Mouse (Mus musculus) CH12.LX (cell line): ENCODE measurements around the gene Ston2. TPM values are rescaled to one million over a fixed set of nuclear protein-coding genes. Genes with fewer than 3 reads are reported as not detected.
A peak's percentile ranks its signal among the peaks of the same experiment; 100 is the strongest.

ENCODE experiments used
- DNase-seq: peaks from one replicate; pipeline ENCODE4 v3.0.0-alpha.2; 2013; ENCODE audit errors: extremely low read depth
- H3K27ac ChIP-seq: 2 replicates; pipeline ENCODE4 v1.5.1; 2012; ENCODE audit warnings: low read depth, mild to moderate bottlenecking, control low read depth, moderate library complexity; ENCODE audit not compliant: insufficient read depth
- H3K27me3 ChIP-seq: replicated peaks from 2 replicates; pipeline ENCODE3; 2012; ENCODE audit warnings: inconsistent platforms
- H3K36me3 ChIP-seq, 2 experiments: replicated peaks in 1 of 2; 2 replicates each; pipeline versions ENCODE3 to v1.6.1; 2012; ENCODE audit warnings: inconsistent platforms in 1 of 2, low read length in 1 of 2, mild to moderate bottlenecking in 1 of 2, mixed read lengths in 1 of 2, moderate library complexity in 1 of 2; ENCODE audit not compliant: control insufficient read depth in 1 of 2, insufficient read depth in 1 of 2
- H3K4me1 ChIP-seq, 2 experiments: 2 replicates each; pipeline ENCODE4 v1.6.1; 2012; ENCODE audit warnings: inconsistent platforms in 1 of 2, moderate library complexity in 1 of 2; ENCODE audit not compliant: insufficient read depth in 2 of 2, control insufficient read depth in 1 of 2
- H3K4me2 ChIP-seq: 2 replicates; pipeline ENCODE4 v1.6.1; 2012; ENCODE audit warnings: low read depth, mild to moderate bottlenecking, control low read depth; ENCODE audit not compliant: poor library complexity, insufficient read depth, severe bottlenecking
- H3K4me3 ChIP-seq, 3 experiments: fragments of 150-350 bp in 1 of 3; sonication (generic) in 1 of 3; replicated peaks in 1 of 3; 2 replicates each; pipeline versions ENCODE3 to v1.5.1; 2011 to 2012; ENCODE audit warnings: low read depth in 2 of 3, low read length in 2 of 3, mild to moderate bottlenecking in 2 of 3, moderate library complexity in 2 of 3, control low read depth in 1 of 3, improper control_type of control experiment in 1 of 3, inconsistent platforms in 1 of 3, mixed read lengths in 1 of 3; ENCODE audit not compliant: poor library complexity in 1 of 3
- H3K79me2 ChIP-seq: replicated peaks from 2 replicates; pipeline ENCODE4 v1.6.1; 2012; ENCODE audit warnings: mild to moderate bottlenecking, moderate library complexity; ENCODE audit not compliant: control insufficient read depth, poor library complexity, insufficient read depth, severe bottlenecking; ENCODE audit errors: extremely low read depth
- H3K9ac ChIP-seq: 2 replicates; pipeline ENCODE4 v1.6.1; 2012; ENCODE audit warnings: low read depth, mild to moderate bottlenecking, control low read depth, moderate library complexity; ENCODE audit not compliant: insufficient read depth
- H3K9me3 ChIP-seq: replicated peaks from 2 replicates; pipeline ENCODE3; 2012; ENCODE audit warnings: low read length, inconsistent platforms, mixed read lengths
- BHLHE40 ChIP-seq: IDR thresholded peaks from 2 replicates; pipeline ENCODE4 v1.6.1; 2011; ENCODE audit warnings: mild to moderate bottlenecking, low read depth, low read length, improper control_type of control experiment
- CHD1 ChIP-seq: IDR thresholded peaks from 2 replicates; pipeline ENCODE4 v1.6.1; 2012; ENCODE audit warnings: low read depth, low read length, improper control_type of control experiment, inconsistent platforms
- CHD2 ChIP-seq: IDR thresholded peaks from 2 replicates; pipeline ENCODE4 v1.6.1; 2011; ENCODE audit warnings: low read length, improper control_type of control experiment
- CTCF ChIP-seq, 2 experiments: IDR thresholded peaks in 1 of 2; conservative IDR thresholded peaks in 1 of 2; 2 replicates each; pipeline ENCODE4 v1.5.1; 2011 to 2012; ENCODE audit warnings: low read depth in 2 of 2, low read length in 2 of 2, improper control_type of control experiment in 1 of 2, inconsistent platforms in 1 of 2, mild to moderate bottlenecking in 1 of 2, moderate library complexity in 1 of 2
- E2F4 ChIP-seq: IDR thresholded peaks from 2 replicates; pipeline ENCODE4 v1.6.1; 2011; ENCODE audit warnings: low read depth, low read length, improper control_type of control experiment; ENCODE audit not compliant: insufficient replicate concordance
- ELF1 ChIP-seq: IDR thresholded peaks from 2 replicates; pipeline ENCODE4 v1.6.1; 2014; ENCODE audit warnings: low read depth, mild to moderate bottlenecking, inconsistent platforms, low read length, improper control_type of control experiment
- EP300 ChIP-seq: IDR thresholded peaks from 2 replicates; pipeline ENCODE4 v1.6.1; 2011; ENCODE audit warnings: low read length, improper control_type of control experiment
- GABPA ChIP-seq: IDR thresholded peaks from 2 replicates; pipeline ENCODE4 v1.6.1; 2012; ENCODE audit warnings: low read depth, low read length, improper control_type of control experiment, inconsistent platforms; ENCODE audit not compliant: insufficient replicate concordance
- HCFC1 ChIP-seq: IDR thresholded peaks from 2 replicates; pipeline ENCODE4 v1.6.1; 2012; ENCODE audit warnings: low read depth, mild to moderate bottlenecking, inconsistent platforms, low read length, improper control_type of control experiment
- IRF4 ChIP-seq: IDR thresholded peaks from 2 replicates; pipeline ENCODE4 v1.6.1; 2014; ENCODE audit warnings: low read depth, mild to moderate bottlenecking, inconsistent platforms, low read length, improper control_type of control experiment
- JUN ChIP-seq: IDR thresholded peaks from 2 replicates; pipeline ENCODE4 v1.6.1; 2011; ENCODE audit warnings: low read depth, mild to moderate bottlenecking, low read length, improper control_type of control experiment, moderate library complexity; ENCODE audit not compliant: insufficient read depth
- JUND ChIP-seq: conservative IDR thresholded peaks from 2 replicates; pipeline ENCODE4 v1.6.1; 2011; ENCODE audit warnings: low read depth, low read length, improper control_type of control experiment
- MAFK ChIP-seq: IDR thresholded peaks from 2 replicates; pipeline ENCODE4 v1.6.1; 2011; ENCODE audit warnings: low read length, improper control_type of control experiment; ENCODE audit not compliant: insufficient replicate concordance
- MAX ChIP-seq: IDR thresholded peaks from 2 replicates; pipeline ENCODE4 v1.6.1; 2011; ENCODE audit warnings: low read length, improper control_type of control experiment
- MAZ ChIP-seq: IDR thresholded peaks from 2 replicates; pipeline ENCODE4 v1.6.1; 2012; ENCODE audit warnings: low read depth, mild to moderate bottlenecking, inconsistent platforms, low read length, improper control_type of control experiment, moderate library complexity
- MEF2A ChIP-seq: IDR thresholded peaks from 2 replicates; pipeline ENCODE4 v1.6.1; 2014; ENCODE audit warnings: low read depth, mild to moderate bottlenecking, inconsistent platforms, low read length, improper control_type of control experiment, borderline replicate concordance
- MXI1 ChIP-seq: IDR thresholded peaks from 2 replicates; pipeline ENCODE4 v1.6.1; 2011; ENCODE audit warnings: mild to moderate bottlenecking, low read depth, low read length, improper control_type of control experiment
- NELFE ChIP-seq: IDR thresholded peaks from 2 replicates; pipeline ENCODE4 v1.6.1; 2011; ENCODE audit warnings: low read depth, low read length, improper control_type of control experiment
- NRF1 ChIP-seq: IDR thresholded peaks from 2 replicates; pipeline ENCODE4 v1.6.1; 2014; ENCODE audit warnings: low read depth, mild to moderate bottlenecking, inconsistent platforms, low read length, improper control_type of control experiment, moderate library complexity
- PAX5 ChIP-seq: IDR thresholded peaks from 2 replicates; pipeline ENCODE4 v1.6.1; 2012; ENCODE audit warnings: low read length, inconsistent platforms, mixed read lengths
- POLR2A ChIP-seq: IDR thresholded peaks from 2 replicates; pipeline ENCODE4 v1.6.1; 2011; ENCODE audit warnings: low read depth, mild to moderate bottlenecking, improper control_type of control experiment, low read length
- RAD21 ChIP-seq: IDR thresholded peaks from 2 replicates; pipeline ENCODE4 v1.6.1; 2011; ENCODE audit warnings: low read depth, mild to moderate bottlenecking, low read length, improper control_type of control experiment, moderate library complexity
- RCOR1 ChIP-seq: conservative IDR thresholded peaks from 2 replicates; pipeline ENCODE4 v1.6.1; 2012; ENCODE audit warnings: low read depth, mild to moderate bottlenecking, inconsistent platforms, low read length, improper control_type of control experiment
- SIN3A ChIP-seq: IDR thresholded peaks from 2 replicates; pipeline ENCODE4 v1.6.1; 2012; ENCODE audit warnings: low read length, improper control_type of control experiment, inconsistent platforms
- SMC3 ChIP-seq: IDR thresholded peaks from 2 replicates; pipeline ENCODE4 v1.6.1; 2011; ENCODE audit warnings: low read depth, low read length, improper control_type of control experiment
- TBP ChIP-seq: conservative IDR thresholded peaks from 2 replicates; pipeline ENCODE4 v1.6.1; 2011; ENCODE audit warnings: low read depth, low read length, improper control_type of control experiment
- UBTF ChIP-seq: IDR thresholded peaks from 2 replicates; pipeline ENCODE4 v1.6.1; 2012; ENCODE audit warnings: low read depth, mild to moderate bottlenecking, inconsistent platforms, low read length, improper control_type of control experiment, moderate library complexity
- USF1 ChIP-seq: IDR thresholded peaks from 2 replicates; pipeline ENCODE4 v1.6.1; 2014; ENCODE audit warnings: low read depth, mild to moderate bottlenecking, inconsistent platforms, low read length, improper control_type of control experiment
- USF2 ChIP-seq: conservative IDR thresholded peaks from 2 replicates; pipeline ENCODE4 v1.6.1; 2011; ENCODE audit warnings: low read depth, low read length, improper control_type of control experiment
- ZC3H11A ChIP-seq: IDR thresholded peaks from 2 replicates; pipeline ENCODE4 v1.6.1; 2012; ENCODE audit warnings: low read depth, mild to moderate bottlenecking, inconsistent platforms, low read length, improper control_type of control experiment
- ZKSCAN1 ChIP-seq: IDR thresholded peaks from 2 replicates; pipeline ENCODE4 v1.6.1; 2012; ENCODE audit warnings: low read depth, inconsistent platforms, low read length, improper control_type of control experiment, borderline replicate concordance
- ZMIZ1 ChIP-seq: IDR thresholded peaks from 2 replicates; pipeline ENCODE4 v1.6.1; 2012; ENCODE audit warnings: low read depth, mild to moderate bottlenecking, inconsistent platforms, low read length, improper control_type of control experiment
- ZNF384 ChIP-seq: IDR thresholded peaks from 2 replicates; pipeline ENCODE4 v1.6.1; 2012; ENCODE audit warnings: low read depth, low read length, improper control_type of control experiment, inconsistent platforms
- dilution Hi-C: fragments of 300-500 bp; cut with MboI; formaldehyde crosslinking; loops from 2 replicates; pipeline ENCODE4 v1.14.3; 2020; ENCODE audit warnings: low sequenced_read_pairs; ENCODE audit not compliant: extremely low pct_unique_long_range_greater_than_20kb, extremely low pct_ligation_motif_present
- in situ Hi-C: fragments of 300-500 bp; cut with MboI; formaldehyde crosslinking; loops from 3 replicates; pipeline ENCODE4 v1.14.3; 2019; ENCODE audit warnings: low sequenced_read_pairs, low pct_ligation_motif_present, low pct_unique_long_range_greater_than_20kb, mixed read lengths
- polyA plus RNA-seq: library from polyadenylated mRNA; unstranded; fragments of >175 nt; gene quantifications from 2 replicates; pipeline ENCODE4 v1.2.1, GENCODE M21; 2012; ENCODE audit warnings: low read depth; ENCODE audit not compliant: insufficient read length
- total RNA-seq, 2 experiments: library from RNA; depleted of rRNA; stranded (reverse); fragments of 300-350 nt in 1 of 2; fragments of >200 nt in 1 of 2; gene quantifications; 2 replicates each; pipeline ENCODE4 v1.2.3; 2012 to 2014

Ston2 gene
- total and polyA plus RNA-seq, 3 experiments: 0.21 to 0.34 TPM; not detected in 1

GRCm38 (mm10) chr12:91791822-91792221 is 3.6 kb upstream of the Ston2 start:
- TF ChIP-seq MEF2A (no peak), UBTF (no peak), MAX (no peak), MXI1 (no peak), SMC3 (no peak), SIN3A (no peak), ZC3H11A (no peak), CTCF (conservative IDR thresholded peaks at IDR 0.05 in 1 of 2, IDR thresholded peaks at IDR 0.05 in 1 of 2; ENCODE audit: low read depth in 2 of 2, low read length in 2 of 2) (no peak), HCFC1 (no peak), RCOR1 (no peak), ZMIZ1 (no peak), JUN (no peak), EP300 (no peak), PAX5 (no peak), TBP (no peak), MAZ (no peak)
- in situ Hi-C loops: loop anchor here (10.0 to 25.0 kb wide), 2 partner anchors 117 to 380 kb away; no protein-coding TSS in a partner anchor
- Histone ChIP-seq H3K9ac (peak overlapping the region; percentile 33), H3K4me1 (peaks cover 0 to 8% of the 10 kb centered on the region in 2 experiments; a peak in 2 of 4 replicates), H3K27me3 (no peaks in the 10 kb centered on the region), H3K4me2 (no peak overlapping the region; the same call in 1 of the 2 replicates), H3K9me3 (peaks cover 2% of the 10 kb centered on the region), H3K36me3 (no peaks in the 10 kb centered on the region), H3K4me3 (no peak overlapping the region), H3K79me2 (no peaks in the 10 kb centered on the region), H3K27ac (no peak overlapping the region)
- DNase-seq: no peak
- dilution Hi-C loops: no loop called here

GRCm38 (mm10) chr12:91789801-91790200 is 1.6 kb upstream of the Ston2 start:
- in situ Hi-C loops: loop anchor here (5.0 to 25.0 kb wide), 3 partner anchors 115 to 378 kb away; no protein-coding TSS in a partner anchor
- peaks cover 2% of the 10 kb centered on the region for H3K9me3 ChIP-seq
- TF ChIP-seq USF2 (no peak), CTCF (conservative IDR thresholded peaks at IDR 0.05 in 1 of 2, IDR thresholded peaks at IDR 0.05 in 1 of 2; ENCODE audit: low read depth in 2 of 2, low read length in 2 of 2) (peak; percentile 75 to 90), ZC3H11A (peak; percentile 71), RAD21 (peak; percentile 81), SIN3A (no peak), MXI1 (no peak), MAFK (no peak), ELF1 (no peak), IRF4 (no peak), MAX (no peak), ZNF384 (no peak), SMC3 (peak; percentile 92), NRF1 (no peak), E2F4 (no peak), ZKSCAN1 (no peak), MEF2A (no peak), TBP (no peak), NELFE (no peak), CHD2 (no peak), HCFC1 (no peak), POLR2A (no peak), USF1 (no peak), CHD1 (no peak), BHLHE40 (0 out of 2 replicates have a peak, but pooled peaks have one; percentile 12), UBTF (no peak), GABPA (no peak), JUND (no peak)

More at GRCm38 (mm10) chr12:91789801-91790200, 1.6 kb upstream of the Ston2 start:
- DNase-seq: peak; percentile 66
- peaks cover 0 to 8% of the 10 kb centered on the region in 2 experiments; a peak in 2 of 4 replicates for H3K4me1 ChIP-seq
- no peaks in the 10 kb centered on the region for H3K36me3 ChIP-seq
- H3K4me2 ChIP-seq: no peak overlapping the region
- H3K27ac ChIP-seq: no peak overlapping the region
- no peaks in the 10 kb centered on the region for H3K27me3 ChIP-seq
- H3K79me2 ChIP-seq: no peaks in the 10 kb centered on the region
- dilution Hi-C loops: no loop called here
- no peak overlapping the region for H3K4me3 ChIP-seq
- H3K9ac ChIP-seq: no peak overlapping the region
